Mouse (Mus musculus): ENCODE data around the gene Il10rb.

- TF ChIP-seq CTCF (conservative IDR thresholded peaks at IDR 0.05; ENCODE audit: low read length) (no peak), NANOG (IDR thresholded peaks at IDR 0.05; ENCODE audit: borderline replicate concordance, low read length) (no peak)
Observed at GRCm38 (mm10) chr16:91363483-91363882, 42.5 kb upstream of the Il10rb start.

Measured in E14TG2a.4 (cell line).